Mouse (Mus musculus) ovary, postnatal 10 days (tissue): ENCODE measurements around the gene Itga3.
"Not testable (repeated sequence)": the region's sequence is repeated elsewhere in the genome, so short reads cannot be mapped to it uniquely, and the experiment has no call there.

Experiments
- DNase-seq: peaks from one replicate; pipeline ENCODE4 v3.0.0; 2022; ENCODE audit warnings: low spot score

Gene Itga3

DNA sequence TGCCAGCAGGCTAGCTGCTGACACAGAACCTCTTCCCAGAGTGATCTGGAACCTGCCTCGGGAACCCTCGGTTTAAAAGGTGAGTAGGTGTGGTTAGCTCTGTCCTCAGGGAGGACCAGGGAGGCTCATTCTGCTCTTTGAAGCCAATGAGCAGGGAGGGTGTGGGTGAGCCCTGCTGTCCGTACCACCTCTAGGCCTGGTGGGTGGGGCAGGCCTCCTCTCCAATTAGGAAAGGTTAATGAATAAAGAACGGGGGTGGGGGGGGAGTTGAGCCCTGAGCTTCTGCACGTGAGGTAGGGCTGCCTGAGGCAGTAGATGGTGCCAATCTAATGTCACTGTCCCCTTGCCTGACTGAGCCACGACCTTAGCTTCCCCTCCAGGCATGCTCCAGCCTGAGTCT is 43.7 kb downstream of the Itga3 start:
- no peak for DNase-seq

- no peak for DNase-seq
Observed at GRCm38 (mm10) chr11:95027850-95028470, 48.6 kb downstream of the Itga3 start.

- DNase-seq, result no peak
Observed at GRCm38 (mm10) chr11:95026849-95027248, 49.8 kb downstream of the Itga3 start.

DNA sequence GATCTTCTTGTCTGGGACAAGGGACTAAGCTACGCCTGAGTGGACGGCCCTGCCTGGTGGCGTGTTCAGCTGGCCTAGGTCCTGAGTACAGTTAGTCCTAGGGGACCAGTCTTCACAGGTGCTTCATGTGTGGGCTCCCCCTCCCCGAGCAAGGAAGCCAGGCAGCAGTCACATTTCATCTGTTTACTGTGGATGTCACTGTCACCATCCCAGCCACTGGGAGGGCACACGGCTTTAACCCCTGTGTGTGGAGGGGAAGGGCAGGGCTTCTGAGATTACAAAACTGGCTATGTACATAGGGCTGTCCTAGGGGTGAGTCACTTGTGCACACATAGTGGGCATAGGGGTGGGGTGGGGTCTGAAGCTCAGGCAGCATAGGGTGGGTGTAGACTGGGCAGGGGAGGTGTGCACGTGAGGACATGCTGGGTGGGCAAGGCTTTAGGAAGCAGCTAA is 50.5 kb downstream of the Itga3 start:
- no peak for DNase-seq

- DNase-seq, result no peak
Observed at GRCm38 (mm10) chr11:95025227-95026012, 51.2 kb downstream of the Itga3 start.

DNA sequence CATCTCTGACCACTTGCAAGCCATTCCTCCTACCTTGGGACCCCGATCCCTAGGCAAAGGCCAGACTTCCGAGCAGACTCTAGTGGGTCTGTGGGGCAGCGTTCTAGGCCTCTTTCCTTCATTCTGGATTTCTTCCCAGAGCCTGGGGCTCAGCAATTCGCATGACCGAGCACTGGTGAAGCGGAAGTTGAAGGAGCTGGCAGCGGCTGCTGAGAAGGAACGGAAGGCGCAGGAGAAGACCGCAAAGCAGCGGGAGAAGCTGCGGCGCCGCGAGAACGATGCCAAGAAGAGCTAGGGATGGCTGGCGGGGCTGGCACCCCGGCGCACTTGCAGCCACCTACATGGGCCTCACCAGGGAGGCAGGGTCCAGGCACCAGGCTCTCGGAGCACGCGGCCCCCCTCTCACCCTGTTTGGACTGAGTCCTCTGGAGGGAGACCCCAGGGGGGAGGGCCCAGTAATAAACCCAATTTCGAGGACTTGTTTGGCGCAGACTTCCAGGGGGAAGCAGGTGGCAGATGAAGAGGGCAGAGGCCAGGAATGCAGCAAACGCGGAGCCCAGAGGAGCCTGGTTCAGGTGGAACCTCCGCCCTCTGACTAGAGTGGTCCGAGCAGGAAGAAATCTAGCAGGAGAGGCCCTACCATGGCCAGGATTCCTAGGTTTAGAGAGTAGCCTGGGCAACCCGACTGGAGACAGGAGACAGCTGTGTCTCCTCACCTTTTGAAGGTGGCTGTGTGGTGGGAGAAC is 52.0 kb downstream of the Itga3 start:
- no peak for DNase-seq

DNA sequence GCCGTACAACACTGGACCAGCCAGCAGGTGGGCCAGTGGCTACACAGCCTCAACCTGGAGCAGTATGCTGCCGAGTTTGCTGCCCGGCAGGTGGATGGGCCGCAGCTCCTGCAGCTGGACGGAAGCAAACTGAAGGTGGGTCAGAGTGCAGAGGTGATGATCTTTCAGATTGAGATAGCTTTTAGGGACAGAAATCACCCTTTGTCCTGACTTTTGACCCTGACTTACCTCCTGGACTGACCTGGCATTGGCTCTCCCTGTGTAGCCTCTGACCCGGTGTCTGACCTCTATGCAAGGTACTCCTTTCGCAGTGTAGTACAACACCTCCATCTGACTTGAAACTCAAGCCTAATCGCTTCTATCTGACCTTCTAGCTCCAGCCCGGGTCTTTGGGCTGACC is 53.1 kb downstream of the Itga3 start:
- no peak for DNase-seq

GRCm38 (mm10) chr11:95022237-95022992 is 54.2 kb downstream of the Itga3 start:
- DNase-seq, result no peak

GRCm38 (mm10) chr11:95015484-95015883 is 61.1 kb downstream of the Itga3 start:
- no peak for DNase-seq

DNA sequence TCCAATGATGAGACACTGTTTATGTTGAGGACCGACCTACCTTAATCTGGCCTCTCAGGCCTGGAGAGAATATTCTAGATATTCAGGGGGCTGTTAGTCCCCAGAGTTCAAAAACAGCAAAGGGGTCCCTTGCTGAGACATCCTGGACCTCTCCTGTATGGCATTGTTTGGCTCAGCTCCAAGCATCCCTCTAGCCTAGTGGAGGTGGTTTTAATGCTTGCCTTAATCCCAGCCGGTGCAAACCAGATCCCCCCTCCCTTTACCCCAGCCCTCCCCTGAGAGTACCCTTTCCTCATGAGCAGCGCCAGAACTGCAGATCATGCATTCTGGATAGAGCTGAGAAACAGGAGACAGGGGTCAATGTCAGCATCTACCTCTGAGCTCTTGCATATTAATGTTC is 64.1 kb downstream of the Itga3 start:
- no peak for DNase-seq

DNA sequence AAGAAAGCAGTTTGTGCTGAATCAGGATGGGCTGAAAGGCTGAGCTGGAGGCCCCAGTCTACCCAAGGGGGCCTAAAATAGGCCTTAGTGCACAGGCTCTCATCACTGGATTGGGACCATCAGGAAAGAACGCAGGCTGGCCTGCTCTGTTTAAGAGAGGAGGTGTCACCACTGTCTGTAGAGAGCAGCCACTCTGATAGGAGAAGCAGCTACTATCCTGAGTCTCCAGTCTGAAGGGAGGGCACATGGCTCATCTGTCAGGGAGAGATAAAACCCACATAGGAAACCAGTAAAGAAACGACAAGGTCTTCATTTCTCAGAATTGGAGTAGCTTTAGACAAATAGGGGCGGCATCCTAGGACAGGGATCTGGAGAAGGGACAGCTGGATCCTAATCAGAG is 64.5 kb downstream of the Itga3 start:
- no peak for DNase-seq

- DNase-seq, result no peak
Observed at GRCm38 (mm10) chr11:95011416-95011815, 65.2 kb downstream of the Itga3 start.

- not testable (repeated sequence) for DNase-seq
Observed at GRCm38 (mm10) chr11:95010841-95011403, 65.7 kb downstream of the Itga3 start.

DNA sequence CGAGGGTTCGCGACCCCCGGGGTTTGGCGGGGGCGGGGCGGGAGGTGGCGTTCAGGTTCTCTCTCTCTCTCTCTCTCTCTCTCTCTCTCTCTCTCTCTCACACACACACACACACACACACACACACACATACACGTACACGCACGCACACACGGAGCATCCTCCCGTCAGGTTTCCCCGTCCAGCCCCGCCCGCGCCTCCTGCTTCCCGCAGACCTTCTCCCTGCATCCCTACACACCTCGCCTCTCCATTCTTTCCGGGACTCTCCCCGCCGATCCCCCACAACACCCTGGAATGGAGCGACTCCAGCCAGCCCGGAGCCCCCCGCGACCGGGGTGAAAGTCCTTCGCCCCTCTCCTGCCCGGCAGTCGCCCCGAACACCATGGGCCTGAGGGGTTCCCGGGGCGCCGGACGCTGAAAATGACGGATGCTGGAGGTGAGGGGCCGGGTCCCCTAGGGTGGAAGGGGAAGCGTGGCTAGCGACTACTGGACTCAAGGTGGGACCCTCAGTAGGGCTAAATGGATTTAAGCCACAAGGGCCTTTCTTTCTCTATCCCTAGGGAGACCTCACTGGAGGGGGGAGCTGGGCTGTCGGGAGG is 66.4 kb downstream of the Itga3 start:
- no peak for DNase-seq

GRCm38 (mm10) chr11:95009629-95010014 is 67.0 kb downstream of the Itga3 start, which contains the start of gene Samd14:
Samd14 (plus strand) TSS chr11:95009879.
- no peak for DNase-seq

DNA sequence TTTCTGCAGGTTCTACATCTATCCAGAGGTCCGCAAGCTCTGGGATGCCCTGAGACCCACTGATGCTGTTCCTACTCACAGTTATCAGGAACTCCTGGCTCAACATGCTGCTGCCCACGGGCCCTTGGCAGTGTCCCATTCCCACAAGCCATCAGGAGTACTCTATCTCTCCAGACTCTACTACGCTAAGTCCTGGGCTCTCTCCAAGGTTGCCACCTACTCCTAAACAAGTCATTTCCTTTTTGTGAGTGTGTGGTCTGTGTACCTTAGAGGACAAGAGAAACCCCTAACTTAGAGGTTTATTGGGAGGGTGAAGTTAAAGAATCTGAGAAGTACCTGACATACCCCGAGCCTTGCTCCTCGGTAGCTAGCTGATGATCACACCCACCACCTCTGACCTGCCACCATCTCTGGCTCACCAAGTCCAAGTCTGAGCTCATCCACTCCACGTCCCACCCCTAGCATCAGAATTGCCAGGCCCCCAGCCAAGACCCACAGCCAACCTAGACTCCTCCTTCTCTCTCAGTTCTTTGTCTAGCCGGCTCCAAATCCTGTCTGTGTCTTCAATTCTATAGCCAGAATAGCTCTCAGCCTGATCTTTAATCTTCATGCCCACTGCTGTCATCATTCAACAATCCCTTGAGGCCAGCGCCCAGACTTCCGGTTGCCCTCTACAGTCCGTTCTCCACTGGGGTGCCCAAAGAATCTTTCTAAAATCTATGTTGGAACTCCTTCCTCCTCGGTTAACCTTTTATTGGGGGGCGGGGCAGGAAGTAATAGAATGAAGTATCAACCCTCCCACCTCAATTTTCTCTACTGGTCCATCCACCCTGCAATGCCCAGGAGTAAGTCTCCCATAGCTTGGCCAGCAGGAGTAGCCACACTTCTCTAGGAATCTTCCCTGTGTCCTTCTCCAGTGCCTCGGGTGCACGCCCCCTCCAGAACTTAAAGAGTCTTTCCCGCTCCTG is 67.7 kb downstream of the Itga3 start:
- DNase-seq, result no peak

DNA sequence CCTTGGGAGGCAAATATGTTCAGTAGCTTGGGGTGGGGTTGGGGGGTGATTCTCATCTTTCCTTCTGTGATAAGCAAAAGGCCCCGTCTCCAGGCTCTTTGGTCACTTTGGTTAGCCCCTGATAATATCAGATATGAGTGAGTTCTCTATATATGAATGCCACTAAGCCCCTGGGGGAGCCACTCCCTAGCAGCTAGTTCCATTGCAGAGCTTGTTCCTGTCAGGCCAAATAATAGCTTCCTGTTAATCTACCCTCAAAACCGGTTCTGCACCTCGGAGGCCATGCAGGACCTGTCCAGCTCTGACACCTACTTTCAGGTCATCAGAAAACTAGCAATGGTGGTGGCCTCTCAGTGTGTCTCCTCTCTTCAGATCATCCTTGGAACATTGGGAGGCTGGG is 69.2 kb downstream of the Itga3 start:
- DNase-seq, result no peak

GRCm38 (mm10) chr11:95006525-95007219 is 69.9 kb downstream of the Itga3 start:
- no peak for DNase-seq

DNA sequence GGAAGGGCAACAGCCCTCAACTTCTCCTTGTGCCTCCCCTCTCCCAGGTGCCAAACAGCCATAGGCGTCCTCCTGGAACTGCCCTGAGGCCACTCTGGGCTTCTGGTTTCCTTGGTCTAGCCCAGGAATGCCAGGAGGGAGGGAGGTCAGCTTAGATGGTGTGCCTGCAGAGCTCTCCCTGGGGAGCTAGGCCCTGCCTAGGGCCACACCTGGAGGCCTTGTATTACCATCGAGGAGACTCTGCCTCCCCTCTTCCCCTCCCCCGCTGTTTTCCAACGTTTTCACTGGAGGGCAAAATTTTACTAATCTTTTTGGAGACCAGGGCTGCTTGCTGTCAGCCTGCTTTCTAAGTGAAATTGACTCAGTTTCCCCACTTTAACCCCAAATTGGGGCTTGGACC is 70.6 kb downstream of the Itga3 start:
- DNase-seq, result no peak

DNA sequence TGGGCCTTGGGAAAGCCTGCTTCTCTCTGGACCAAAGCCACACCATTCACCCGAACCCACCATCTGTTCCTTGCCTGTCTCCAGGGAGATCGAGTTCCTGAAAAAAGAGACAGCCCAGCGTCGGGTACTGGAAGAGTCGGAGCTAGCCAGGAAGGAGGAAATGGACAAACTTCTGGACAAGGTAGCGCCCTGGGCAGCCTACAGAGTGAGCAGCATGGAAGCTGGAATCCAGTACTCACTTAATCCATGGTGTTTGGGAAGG is 71.7 kb downstream of the Itga3 start:
- no peak for DNase-seq
